Mouse (Mus musculus) thymus, postnatal 36 days (tissue): Measurements from ENCODE around the gene Tyk2.

Experiments used
- DNase-seq, 2 experiments: peaks; one replicate each; pipeline ENCODE4 v3.0.0; 2022; ENCODE audit warnings: mixed read lengths in 2 of 2

Tyk2 gene

GRCm38 (mm10) chr9:21131059-21131956 is at the start of gene Tyk2:
Gene Tyk2 (minus strand): TSS chr9:21131243.
- peak; percentile 86 to 92 for DNase-seq

- no peak for DNase-seq
These were observed 49.8 kb upstream of the Tyk2 start for GRCm38 (mm10) chr9:21180841-21181240.

DNA sequence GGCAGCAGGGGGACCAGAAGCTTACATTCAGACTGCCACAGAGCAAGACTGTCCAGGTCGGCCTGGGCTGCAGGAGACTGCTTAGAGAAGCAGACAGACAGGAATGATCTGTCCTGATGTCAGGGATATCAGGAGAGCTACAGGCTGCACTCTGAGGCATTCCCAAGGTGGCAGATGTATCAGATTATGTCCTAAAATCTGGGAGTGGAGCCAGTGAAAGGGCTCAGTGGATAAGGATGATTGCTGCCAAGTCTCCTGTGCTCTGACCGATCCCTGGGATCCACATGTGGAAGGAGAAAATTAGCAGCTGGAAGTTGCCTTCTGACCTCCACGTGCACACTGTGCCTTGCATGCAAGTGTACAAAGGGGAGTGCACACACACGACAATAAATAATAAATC is 49.4 kb upstream of the Tyk2 start:
- DNase-seq = no peak

- DNase-seq = no peak
These were observed 41.3 kb upstream of the Tyk2 start for GRCm38 (mm10) chr9:21172364-21172763.

DNA sequence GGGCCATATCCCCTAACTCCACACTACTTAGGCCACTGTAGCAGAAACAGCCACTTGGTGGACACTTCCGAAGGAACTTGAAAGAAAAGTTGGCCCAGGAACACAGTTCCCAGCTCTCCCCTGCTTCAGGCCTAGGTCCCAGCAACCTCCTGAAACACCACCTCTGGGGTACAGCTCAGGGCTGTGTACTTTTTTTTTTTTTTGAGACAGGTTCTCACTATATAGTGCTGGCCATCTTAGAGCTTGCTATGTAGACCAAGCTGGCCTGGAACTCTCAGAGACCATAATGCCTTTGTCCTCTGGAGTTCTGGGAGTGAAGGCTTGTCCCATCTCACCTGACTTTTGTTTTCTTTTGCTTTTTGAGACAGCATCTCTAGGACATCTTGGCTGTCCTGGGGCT is 38.1 kb upstream of the Tyk2 start:
- no peak for DNase-seq

- DNase-seq = peak; percentile 74 to 79
These were observed 37.4 kb upstream of the Tyk2 start for GRCm38 (mm10) chr9:21168161-21169123.

- peak in 1 of 2 experiments; percentile 49 for DNase-seq
These were observed 36.4 kb upstream of the Tyk2 start for GRCm38 (mm10) chr9:21167140-21168097.

DNA sequence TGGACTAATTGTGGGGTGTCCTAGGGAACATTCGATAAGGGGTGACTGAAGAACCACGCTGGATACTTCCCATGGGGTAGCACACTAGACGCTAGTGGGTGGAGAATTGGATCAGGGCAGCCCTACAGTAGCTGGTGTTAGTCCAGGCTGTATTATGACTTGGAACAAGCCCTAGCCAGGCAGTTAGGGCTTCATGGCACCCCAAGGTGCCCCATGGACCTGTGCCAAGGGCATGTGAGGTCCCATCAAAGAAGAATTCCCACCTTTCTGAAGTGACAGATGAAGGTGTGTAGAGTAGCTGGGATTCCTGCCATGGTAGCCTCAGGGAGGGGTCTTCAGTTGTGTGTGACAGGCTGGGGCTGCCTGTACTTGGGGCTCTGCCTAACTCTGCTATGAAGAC is 35.5 kb upstream of the Tyk2 start:
- DNase-seq = no peak

- peak; percentile 49 to 52 for DNase-seq
These were observed 35.0 kb upstream of the Tyk2 start for GRCm38 (mm10) chr9:21165952-21166451.

- DNase-seq = peak; percentile 53 to 76
These were observed 34.3 kb upstream of the Tyk2 start, which contains the start of gene Pde4a for GRCm38 (mm10) chr9:21165041-21165951. Gene Pde4a (plus strand): TSS chr9:21165714.

DNA sequence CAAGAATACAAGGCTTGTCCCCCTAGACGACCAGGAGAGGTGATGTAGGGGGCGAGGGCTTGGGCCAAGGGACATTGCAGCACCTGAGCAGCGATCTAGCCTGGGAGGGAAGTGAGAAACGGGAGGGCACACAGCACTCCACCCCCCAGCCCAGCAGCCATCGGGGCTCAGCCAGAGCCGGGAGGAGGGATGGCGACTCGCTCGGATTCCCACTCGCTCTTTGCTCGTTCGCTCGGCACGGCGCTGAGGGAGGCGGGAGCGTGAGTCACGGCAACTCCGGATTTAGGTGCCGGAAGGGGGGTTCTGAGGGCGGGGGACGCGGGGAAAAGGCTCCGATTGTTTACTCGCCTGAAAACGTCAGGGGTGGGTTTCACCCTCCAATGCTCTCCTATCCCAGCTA is 33.0 kb upstream of the Tyk2 start:
- DNase-seq = peak in 1 of 2 experiments; percentile 42

DNA sequence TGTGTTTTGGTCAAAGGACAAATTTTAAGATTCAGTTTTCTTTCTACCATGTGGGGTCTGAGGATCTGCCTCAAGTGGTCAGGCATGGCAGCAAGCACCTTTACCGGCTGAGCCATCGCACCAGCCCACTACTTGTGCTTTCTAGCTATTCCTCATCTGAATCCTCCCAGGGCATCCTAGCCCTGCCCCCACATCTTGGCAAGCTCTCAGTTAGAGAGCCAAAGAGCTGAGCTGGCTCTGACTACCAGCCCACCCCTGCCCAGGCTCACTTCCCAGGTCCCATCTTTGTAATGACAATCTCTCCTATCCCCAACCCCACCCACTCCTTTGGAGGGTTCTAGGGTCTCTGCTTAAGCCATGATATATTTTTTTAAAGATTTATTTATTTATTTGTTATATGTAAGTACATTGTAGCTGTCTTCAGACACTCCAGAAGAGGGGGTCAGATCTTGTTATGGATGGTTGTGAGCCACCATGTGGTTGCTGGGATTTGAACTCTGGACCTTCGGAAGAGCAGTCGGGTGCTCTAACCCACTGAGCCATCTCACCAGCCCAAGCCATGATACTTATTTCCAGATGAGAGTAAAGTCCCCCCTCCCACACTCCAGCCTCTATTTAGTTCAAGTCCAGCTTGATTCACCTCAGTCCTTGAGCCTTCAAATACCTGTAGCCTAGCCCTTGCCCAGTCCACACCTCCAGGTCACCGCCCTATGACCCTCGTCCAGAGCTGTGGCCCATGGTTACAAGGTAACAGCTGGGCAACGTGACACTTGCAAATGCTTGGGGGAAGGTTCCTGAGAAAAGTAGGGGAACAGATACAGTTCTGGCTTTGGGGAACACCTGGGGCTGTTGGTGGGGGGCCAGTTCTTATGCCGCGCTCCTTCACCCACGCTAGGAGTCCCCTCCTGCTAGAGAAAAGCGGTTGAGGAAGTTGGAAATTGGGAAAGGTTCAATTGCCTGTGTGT is 32.3 kb upstream of the Tyk2 start:
- DNase-seq = no peak

DNA sequence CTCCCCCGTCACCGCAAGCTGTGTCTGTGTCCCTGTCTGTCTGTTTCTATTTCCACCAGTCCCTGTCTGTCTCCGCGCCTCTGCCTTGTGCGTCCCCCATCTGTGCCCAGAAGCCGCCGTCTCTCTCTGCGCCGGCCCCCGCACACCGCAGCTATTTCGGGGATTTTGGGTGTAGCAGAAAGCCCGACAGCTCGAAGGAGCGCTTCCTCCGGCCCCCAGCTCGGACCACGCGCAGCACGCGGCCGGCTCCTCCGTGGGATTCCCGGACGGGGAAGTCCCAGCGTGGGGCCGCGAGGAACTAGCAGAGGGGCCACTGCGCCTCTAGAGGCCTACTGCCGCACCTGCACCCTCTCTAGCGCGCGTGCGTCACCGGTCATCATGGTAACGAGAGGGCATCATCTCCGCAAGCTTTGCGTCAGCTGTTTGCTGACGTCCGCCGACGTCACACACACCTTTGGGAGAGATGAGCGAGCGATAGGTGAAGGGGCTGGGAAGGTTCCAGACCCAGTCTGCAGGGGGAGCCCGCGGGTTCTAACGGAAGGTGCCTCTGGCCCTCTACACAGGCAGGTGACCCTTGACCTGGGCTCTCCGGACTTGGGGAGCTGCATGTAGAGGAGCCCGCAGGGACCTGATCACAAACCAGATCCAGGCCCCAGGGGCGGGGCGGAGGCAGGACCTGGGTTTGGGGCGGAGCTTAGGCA is 30.3 kb upstream of the Tyk2 start:
- DNase-seq = peak; percentile 82 to 84

- DNase-seq = no peak
These were observed 23.7 kb upstream of the Tyk2 start for GRCm38 (mm10) chr9:21154787-21155186.

GRCm38 (mm10) chr9:21153833-21154232 is 22.8 kb upstream of the Tyk2 start:
- no peak for DNase-seq

DNA sequence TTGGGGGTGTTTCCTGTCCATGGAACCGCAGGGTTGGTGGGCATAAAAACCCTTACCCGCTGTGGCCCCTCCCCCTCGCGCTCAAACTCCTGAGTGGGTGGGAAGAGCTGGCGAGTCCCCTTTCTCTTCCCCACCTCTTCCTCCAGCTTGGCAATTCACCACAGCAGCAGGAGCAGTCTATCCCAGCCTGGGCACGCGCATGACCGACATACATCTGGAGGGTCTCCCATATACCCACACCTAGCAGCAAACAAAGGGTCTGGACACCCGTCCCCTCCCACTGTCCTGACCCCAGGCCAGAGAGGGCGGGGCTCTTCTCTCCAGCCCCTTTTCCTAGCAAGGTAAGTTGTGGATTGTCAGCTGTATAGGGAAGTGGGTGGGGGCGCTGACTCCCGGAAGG is 22.3 kb upstream of the Tyk2 start:
- DNase-seq = peak in 1 of 2 experiments; percentile 38

GRCm38 (mm10) chr9:21152715-21153114 is 21.7 kb upstream of the Tyk2 start:
- DNase-seq = peak; percentile 65 to 66

DNA sequence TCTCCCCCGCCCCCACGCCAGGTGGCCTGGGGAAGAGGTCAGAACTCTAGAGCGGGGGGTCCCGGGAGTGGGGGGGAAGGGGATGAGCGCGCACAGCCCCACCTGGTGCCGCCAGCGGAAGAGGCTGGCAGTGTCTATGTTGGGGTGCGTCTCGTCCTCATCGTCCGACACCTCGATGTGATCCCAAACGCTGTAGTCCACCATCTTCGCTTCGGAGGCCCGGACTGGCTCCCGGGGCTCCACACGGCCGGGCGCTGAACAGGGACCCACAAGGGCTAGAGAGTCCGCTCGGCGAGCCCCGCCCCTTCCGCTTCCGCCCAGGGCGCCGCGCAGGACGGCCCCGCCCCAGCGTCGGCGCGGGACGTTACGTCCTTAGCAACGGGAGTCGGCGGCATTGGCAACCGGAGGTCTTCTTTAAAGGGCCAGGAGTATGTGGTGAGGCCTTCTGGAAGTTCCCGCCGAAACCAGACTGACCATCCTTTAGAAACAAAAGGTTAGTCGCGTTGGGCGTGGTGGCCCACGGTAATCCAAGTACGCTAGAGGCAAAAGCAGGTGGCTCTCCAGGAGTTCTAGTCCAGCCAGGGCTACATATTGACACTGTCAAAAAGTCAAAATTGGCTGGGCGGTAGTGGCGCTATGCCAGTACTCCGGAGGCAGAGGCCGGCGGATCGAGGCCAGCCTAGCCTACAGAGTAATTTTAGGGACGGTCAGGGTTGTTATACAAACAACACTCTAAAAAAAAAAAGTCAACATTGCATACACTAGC is 18.8 kb upstream of the Tyk2 start, which contains the start of gene Cdc37:
Gene Cdc37 (minus strand): TSS at position 329 of the 766 bp plus-strand sequence.
- DNase-seq = peak; percentile 90 to 92
